Mouse (Mus musculus): Measurements from ENCODE around the gene Foxi1. TPM values are rescaled to one million over a fixed set of nuclear protein-coding genes. Genes with fewer than 3 reads are reported as not detected.

Gene Foxi1
- total RNA-seq, 1 experiment = not detected

GRCm38 (mm10) chr11:34202769-34203168 lies 5.1 kb downstream of the Foxi1 start:
- in situ Hi-C loops (cut with MboI; ENCODE audit: low sequenced_read_pairs in 2 of 2, unreplicated experiment in 2 of 2) = no loop called here
- peaks cover 0 to 5% of the 10 kb centered on the region in 2 experiments; a peak in 2 of 4 replicates for H3K4me1 ChIP-seq (ENCODE audit: control insufficient read depth in 2 of 2, insufficient read depth in 2 of 2, low read length in 2 of 2, poor library complexity in 1 of 2)
- H3K36me3 ChIP-seq (ENCODE audit: control insufficient read depth, insufficient read depth, low read length, poor library complexity, severe bottlenecking) = no peaks in the 10 kb centered on the region
- H3K27ac ChIP-seq (ENCODE audit: insufficient read depth, low read depth, low read length, poor library complexity, severe bottlenecking) = no peak overlapping the region
- no peak overlapping the region for H3K4me3 ChIP-seq (ENCODE audit: insufficient read depth in 1 of 2, low read depth in 1 of 2, low read length in 2 of 2, poor library complexity in 1 of 2, severe bottlenecking in 1 of 2)
- DNase-seq (ENCODE audit: low read depth, low spot score) = no peak
- no peak overlapping the region for H3K9ac ChIP-seq (ENCODE audit: insufficient read depth, low read depth, low read length, poor library complexity, severe bottlenecking)
- no peaks in the 10 kb centered on the region for H3K9me3 ChIP-seq (ENCODE audit: control insufficient read depth, insufficient read depth, low read depth, low read length)
- no peak for TF ChIP-seq HCFC1 (IDR thresholded peaks at IDR 0.05; ENCODE audit: borderline replicate concordance, insufficient read depth, low read length)
- TF ChIP-seq CHD2 (IDR thresholded peaks at IDR 0.05; ENCODE audit: low read depth, low read length) = no peak
- no peak for TF ChIP-seq MAFK (IDR thresholded peaks at IDR 0.05; ENCODE audit: insufficient read depth, low read depth, low read length)
- no peak for TF ChIP-seq ZNF384 (IDR thresholded peaks at IDR 0.05; ENCODE audit: low read depth, low read length)

DNA sequence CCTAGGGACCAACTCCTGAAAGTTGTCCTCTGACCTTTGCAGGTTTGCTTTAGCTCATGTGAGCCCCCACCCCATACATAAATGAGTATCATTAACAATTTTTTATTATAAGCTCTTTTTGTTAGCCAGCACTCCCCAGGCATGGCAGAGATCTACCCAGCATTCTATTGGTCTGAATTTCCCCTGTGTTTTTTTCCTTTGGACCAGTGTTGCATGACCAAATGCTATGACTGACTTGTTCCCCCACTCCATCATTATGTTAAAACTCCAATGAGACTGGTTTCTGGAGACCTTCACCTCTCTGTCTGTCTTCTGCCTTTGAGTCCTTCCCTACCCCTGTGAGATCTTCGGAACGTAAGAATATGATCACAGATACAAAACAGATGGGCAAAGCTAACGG lies 12.7 kb downstream of the Foxi1 start:
- Histone ChIP-seq H3K36me3 (ENCODE audit: control insufficient read depth, insufficient read depth, low read length, poor library complexity, severe bottlenecking) (no peaks in the 10 kb centered on the region), H3K9ac (ENCODE audit: insufficient read depth, low read depth, low read length, poor library complexity, severe bottlenecking) (no peak overlapping the region), H3K4me1 (ENCODE audit: control insufficient read depth in 2 of 2, insufficient read depth in 2 of 2, low read length in 2 of 2, poor library complexity in 1 of 2) (no peaks in the 10 kb centered on the region), H3K9me3 (ENCODE audit: control insufficient read depth, insufficient read depth, low read depth, low read length) (no peaks in the 10 kb centered on the region), H3K4me3 (ENCODE audit: insufficient read depth in 1 of 2, low read depth in 1 of 2, low read length in 2 of 2, poor library complexity in 1 of 2, severe bottlenecking in 1 of 2) (no peak overlapping the region), H3K27ac (ENCODE audit: insufficient read depth, low read depth, low read length, poor library complexity, severe bottlenecking) (no peak overlapping the region)
- TF ChIP-seq MAFK (IDR thresholded peaks at IDR 0.05; ENCODE audit: insufficient read depth, low read depth, low read length) (no peak), ZC3H11A (IDR thresholded peaks at IDR 0.05; ENCODE audit: borderline replicate concordance, low read depth, low read length) (no peak), ZNF384 (IDR thresholded peaks at IDR 0.05; ENCODE audit: low read depth, low read length) (no peak), CHD2 (IDR thresholded peaks at IDR 0.05; ENCODE audit: low read depth, low read length) (no peak), HCFC1 (IDR thresholded peaks at IDR 0.05; ENCODE audit: borderline replicate concordance, insufficient read depth, low read length) (no peak)
- in situ Hi-C loops (cut with MboI; ENCODE audit: low sequenced_read_pairs in 2 of 2, unreplicated experiment in 2 of 2) = no loop called here
- DNase-seq (ENCODE audit: low read depth, low spot score) = no peak

DNA sequence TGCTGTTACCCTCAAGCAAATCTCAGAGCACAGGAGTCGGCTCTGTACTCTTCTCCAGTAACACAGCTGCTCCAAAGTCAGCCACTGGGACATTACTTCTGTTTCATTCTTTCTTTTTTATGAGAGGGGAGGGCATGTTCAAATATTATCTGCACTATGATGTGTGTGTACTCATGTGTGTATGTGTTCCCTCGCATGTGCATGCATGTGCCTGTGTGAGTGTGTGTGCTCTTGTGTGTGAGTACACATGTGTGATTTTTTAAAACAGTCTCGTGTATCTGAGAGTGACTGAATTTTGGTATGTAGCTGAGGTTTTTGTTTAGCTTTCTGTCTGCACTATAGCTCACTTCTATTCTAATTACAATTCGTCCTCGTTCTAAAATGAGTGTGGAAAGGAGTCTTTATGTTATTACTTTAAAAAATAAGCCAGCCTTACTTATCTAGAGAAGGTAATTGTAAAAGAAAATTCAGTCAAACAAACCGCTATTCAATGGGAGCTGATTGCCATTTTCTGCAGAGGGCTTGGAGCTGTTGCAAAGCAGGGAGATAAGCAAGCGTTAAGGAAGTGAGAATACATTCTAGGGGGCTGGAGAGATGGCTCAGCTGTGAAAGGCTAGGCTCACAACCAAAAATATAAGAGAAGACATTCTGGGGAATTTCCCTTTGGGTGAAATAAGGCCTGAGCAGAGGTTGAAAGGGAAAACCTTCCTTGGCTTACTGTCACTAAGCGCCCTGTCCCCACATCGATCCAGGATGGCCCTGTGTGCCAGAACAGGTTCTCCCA lies 13.5 kb downstream of the Foxi1 start:
- Histone ChIP-seq H3K27ac (ENCODE audit: insufficient read depth, low read depth, low read length, poor library complexity, severe bottlenecking) (no peak overlapping the region), H3K9ac (ENCODE audit: insufficient read depth, low read depth, low read length, poor library complexity, severe bottlenecking) (no peak overlapping the region), H3K36me3 (ENCODE audit: control insufficient read depth, insufficient read depth, low read length, poor library complexity, severe bottlenecking) (no peaks in the 10 kb centered on the region), H3K4me1 (ENCODE audit: control insufficient read depth in 2 of 2, insufficient read depth in 2 of 2, low read length in 2 of 2, poor library complexity in 1 of 2) (no peaks in the 10 kb centered on the region), H3K4me3 (ENCODE audit: insufficient read depth in 1 of 2, low read depth in 1 of 2, low read length in 2 of 2, poor library complexity in 1 of 2, severe bottlenecking in 1 of 2) (no peak overlapping the region), H3K9me3 (ENCODE audit: control insufficient read depth, insufficient read depth, low read depth, low read length) (no peaks in the 10 kb centered on the region)
- DNase-seq (ENCODE audit: low read depth, low spot score) = no peak
- TF ChIP-seq ZC3H11A (IDR thresholded peaks at IDR 0.05; ENCODE audit: borderline replicate concordance, low read depth, low read length) (no peak), CHD2 (IDR thresholded peaks at IDR 0.05; ENCODE audit: low read depth, low read length) (no peak), ZNF384 (IDR thresholded peaks at IDR 0.05; ENCODE audit: low read depth, low read length) (no peak), HCFC1 (IDR thresholded peaks at IDR 0.05; ENCODE audit: borderline replicate concordance, insufficient read depth, low read length) (no peak), MAFK (IDR thresholded peaks at IDR 0.05; ENCODE audit: insufficient read depth, low read depth, low read length) (no peak)
- in situ Hi-C loops (cut with MboI; ENCODE audit: low sequenced_read_pairs in 2 of 2, unreplicated experiment in 2 of 2) = no loop called here

- Histone ChIP-seq H3K27ac (ENCODE audit: insufficient read depth, low read depth, low read length, poor library complexity, severe bottlenecking) (no peak overlapping the region), H3K9ac (ENCODE audit: insufficient read depth, low read depth, low read length, poor library complexity, severe bottlenecking) (no peak overlapping the region), H3K4me3 (ENCODE audit: insufficient read depth in 1 of 2, low read depth in 1 of 2, low read length in 2 of 2, poor library complexity in 1 of 2, severe bottlenecking in 1 of 2) (no peak overlapping the region), H3K36me3 (ENCODE audit: control insufficient read depth, insufficient read depth, low read length, poor library complexity, severe bottlenecking) (no peaks in the 10 kb centered on the region), H3K9me3 (ENCODE audit: control insufficient read depth, insufficient read depth, low read depth, low read length) (no peaks in the 10 kb centered on the region), H3K4me1 (ENCODE audit: control insufficient read depth in 2 of 2, insufficient read depth in 2 of 2, low read length in 2 of 2, poor library complexity in 1 of 2) (no peaks in the 10 kb centered on the region)
- in situ Hi-C loops (cut with MboI; ENCODE audit: low sequenced_read_pairs in 2 of 2, unreplicated experiment in 2 of 2) = no loop called here
- TF ChIP-seq MAFK (IDR thresholded peaks at IDR 0.05; ENCODE audit: insufficient read depth, low read depth, low read length) (no peak), CHD2 (IDR thresholded peaks at IDR 0.05; ENCODE audit: low read depth, low read length) (no peak), ZC3H11A (IDR thresholded peaks at IDR 0.05; ENCODE audit: borderline replicate concordance, low read depth, low read length) (no peak), ZNF384 (IDR thresholded peaks at IDR 0.05; ENCODE audit: low read depth, low read length) (no peak), HCFC1 (IDR thresholded peaks at IDR 0.05; ENCODE audit: borderline replicate concordance, insufficient read depth, low read length) (no peak)
- DNase-seq (ENCODE audit: low read depth, low spot score) = no peak
Observed at GRCm38 (mm10) chr11:34193658-34194057, 14.2 kb downstream of the Foxi1 start.

All from ES-E14 (cell line).